Mouse (Mus musculus): Measurements from ENCODE around the gene Klf6.

GRCm38 (mm10) chr13:5894910-5895309, 33.6 kb downstream of the Klf6 start:
- no peak for TF ChIP-seq POLR2A (IDR thresholded peaks at IDR 0.05; ENCODE audit: low read depth, low read length)
- TF ChIP-seq CTCF (conservative IDR thresholded peaks at IDR 0.05; ENCODE audit: insufficient read depth, insufficient read length, low read depth, low read length) = no peak

All from kidney, adult 2 months (tissue).